Mouse (Mus musculus) stomach, postnatal 0 days (tissue): ENCODE measurements around the gene Pla2g3.

Source experiments
- CTCF ChIP-seq: IDR thresholded peaks from 2 replicates; pipeline ENCODE4 v1.5.1; 2016; ENCODE audit warnings: antibody characterized with exemption, low read depth, mild to moderate bottlenecking, moderate library complexity
- EP300 ChIP-seq: optimal IDR thresholded peaks from 2 replicates; pipeline ENCODE3; 2016; ENCODE audit warnings: antibody characterized with exemption

GRCm38 (mm10) chr11:3526207-3526606 is 38.1 kb downstream of the Pla2g3 start:
- TF ChIP-seq CTCF = no peak
- TF ChIP-seq EP300 = no peak
